Mouse (Mus musculus): ENCODE measurements around the gene Slc38a7. TPM values are rescaled to one million over a fixed set of nuclear protein-coding genes. Genes with fewer than 3 reads are reported as not detected.

Slc38a7 gene
- polyA plus RNA-seq, 1 experiment from 2014 or later, result 29.1 TPM

DNA sequence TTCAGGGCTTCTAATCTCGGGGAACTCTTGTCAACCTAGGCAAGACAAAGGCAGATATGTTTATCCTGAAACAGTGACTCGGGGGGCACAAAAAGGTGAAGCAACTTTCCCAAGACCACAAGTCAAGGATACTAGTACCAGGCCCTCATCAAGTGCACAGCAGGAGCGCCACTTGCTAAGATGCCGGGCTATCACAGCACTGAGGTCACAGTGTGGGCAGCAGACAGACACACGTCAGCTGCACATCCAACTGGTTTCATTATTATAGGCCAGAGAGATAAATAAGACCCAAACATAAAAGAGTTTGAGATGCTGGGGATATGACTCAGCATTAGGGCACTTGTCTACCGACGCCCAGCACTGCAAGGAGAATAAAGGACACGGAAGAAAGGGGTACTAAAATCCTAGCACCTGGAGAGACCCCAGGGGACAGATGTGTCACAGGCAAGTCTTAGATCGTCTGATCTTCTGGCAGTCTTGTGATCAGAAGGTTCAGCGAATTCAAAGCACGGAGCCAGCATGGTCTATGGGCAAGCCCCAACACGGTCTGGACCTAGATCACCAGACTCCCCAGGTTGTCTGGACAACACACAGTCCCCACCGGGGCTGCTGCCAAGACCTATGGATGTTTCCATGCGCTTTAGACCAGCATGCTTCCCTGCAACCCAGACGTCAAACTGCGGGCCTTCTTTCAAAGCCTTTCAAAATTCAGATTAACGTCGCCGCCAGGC, 4.4 kb downstream of the Slc38a7 start:
- in situ Hi-C loops (cut with MboI; ENCODE audit: low pct_unique_long_range_greater_than_20kb), result no loop called here
- DNase-seq (ENCODE audit: low read depth, low spot score) (no peak), ATAC-seq (no peak)
- POLR2A ChIA-PET, result no interaction called here
- CTCF ChIA-PET, result no interaction called here
- TF ChIP-seq CTCF (IDR thresholded peaks at IDR 0.05), result no peak
- H3K27me3 ChIP-seq, result no peaks in the 10 kb centered on the region

DNA sequence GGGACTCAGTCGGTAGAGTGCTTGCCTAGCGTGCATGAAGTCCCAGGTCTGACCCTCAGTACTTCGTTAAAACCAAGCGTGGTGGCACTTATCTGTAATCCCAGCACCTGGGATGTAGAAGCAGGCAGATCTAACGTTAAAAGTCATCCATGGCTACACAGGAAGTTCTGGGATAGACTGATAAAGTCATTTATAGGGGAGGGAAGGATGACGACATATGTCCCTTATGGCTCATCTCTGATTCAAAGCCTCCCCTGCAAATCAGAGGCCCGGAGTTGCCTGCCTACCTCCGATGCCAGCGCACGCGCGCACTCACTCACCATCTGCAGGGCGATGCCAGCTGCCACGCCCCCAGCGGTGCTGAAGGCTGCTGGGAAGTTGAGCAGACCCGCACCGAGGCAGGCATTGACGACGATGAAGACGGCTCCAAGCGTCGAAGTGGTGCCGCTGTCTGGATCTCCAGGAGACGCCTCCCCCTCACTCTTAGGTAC, 5.2 kb downstream of the Slc38a7 start:
- in situ Hi-C loops (cut with MboI; ENCODE audit: low pct_unique_long_range_greater_than_20kb), result no loop called here
- ATAC-seq (no peak), DNase-seq (ENCODE audit: low read depth, low spot score) (no peak)
- TF ChIP-seq CTCF (IDR thresholded peaks at IDR 0.05), result no peak
- ChIA-PET CTCF (no interaction called here), POLR2A (no interaction called here)
- H3K27me3 ChIP-seq, result no peaks in the 10 kb centered on the region

DNA sequence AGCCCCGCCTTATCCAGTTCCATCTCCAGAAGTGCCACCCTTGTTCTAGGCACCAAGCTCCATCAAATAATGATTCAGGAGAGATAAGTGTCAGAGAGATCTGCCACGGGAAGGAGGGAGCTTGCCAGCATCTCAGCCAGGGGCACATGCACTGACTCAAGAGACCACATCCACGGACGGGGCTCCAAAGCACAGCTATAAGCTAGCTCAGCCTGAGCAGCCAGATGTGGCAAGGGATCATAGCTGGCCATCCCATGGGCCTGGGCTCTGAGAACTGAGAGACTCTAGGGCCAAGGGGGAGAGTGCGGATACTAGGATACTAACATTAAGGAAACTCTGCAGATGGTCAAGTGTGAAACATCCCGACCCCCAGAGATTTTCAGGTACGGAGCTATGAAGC, 8.3 kb downstream of the Slc38a7 start:
- CTCF ChIA-PET, result no interaction called here
- no peak for TF ChIP-seq CTCF (IDR thresholded peaks at IDR 0.05)
- POLR2A ChIA-PET, result no interaction called here
- H3K27me3 ChIP-seq, result no peaks in the 10 kb centered on the region
- ATAC-seq, result no peak
- in situ Hi-C loops (cut with MboI; ENCODE audit: low pct_unique_long_range_greater_than_20kb), result no loop called here
- no peak for DNase-seq (ENCODE audit: low read depth, low spot score)

DNA sequence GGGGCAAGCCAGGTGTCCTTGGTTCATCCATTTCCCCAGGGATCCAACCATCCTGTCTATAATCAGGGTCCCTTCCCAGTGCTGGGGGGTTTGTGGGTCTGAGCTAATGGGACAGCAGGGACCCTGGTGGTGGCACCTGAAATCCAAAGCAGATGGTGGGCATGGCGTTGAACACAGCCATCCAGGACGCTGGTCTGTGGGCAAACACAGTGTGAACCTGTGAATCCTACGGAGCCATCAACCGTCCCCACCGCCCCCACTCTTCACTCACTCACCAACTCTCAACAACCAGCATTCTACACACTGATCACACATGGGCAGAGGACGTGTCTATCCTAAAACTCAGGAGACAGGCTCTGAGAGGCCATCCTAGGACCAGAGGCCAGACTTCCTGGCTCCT, 9.4 kb downstream of the Slc38a7 start:
- no peaks in the 10 kb centered on the region for H3K27me3 ChIP-seq
- DNase-seq (ENCODE audit: low read depth, low spot score) (no peak), ATAC-seq (no peak)
- TF ChIP-seq CTCF (IDR thresholded peaks at IDR 0.05), result no peak
- in situ Hi-C loops (cut with MboI; ENCODE audit: low pct_unique_long_range_greater_than_20kb), result no loop called here
- ChIA-PET CTCF (interaction anchor here (1.3 kb wide), 1 partner anchor 71 kb away, joined by 4 read pairs; no protein-coding TSS in a partner anchor), POLR2A (no interaction called here)

DNA sequence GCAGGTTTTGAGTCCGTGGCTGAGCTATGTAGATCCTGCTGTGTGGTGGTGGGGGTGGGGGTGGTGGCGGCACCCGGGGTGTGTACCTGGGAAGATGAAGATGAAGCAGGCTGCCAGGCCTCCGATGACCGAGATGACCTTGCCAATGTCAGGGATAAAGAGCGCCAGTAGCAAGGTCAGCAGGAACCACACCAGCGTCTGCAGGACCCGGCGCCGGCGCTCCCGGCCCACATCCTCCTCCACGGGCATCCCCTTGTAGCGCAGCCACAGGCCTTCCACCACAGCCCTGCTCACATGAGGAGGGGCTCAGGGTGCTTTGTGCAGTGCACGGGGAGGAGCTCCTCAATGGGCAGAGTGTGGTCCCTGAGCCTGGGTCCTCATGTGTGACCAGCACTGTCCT, 11.9 kb downstream of the Slc38a7 start:
- POLR2A ChIA-PET, result no interaction called here
- DNase-seq (ENCODE audit: low read depth, low spot score) (no peak), ATAC-seq (no peak)
- CTCF ChIA-PET, result no interaction called here
- H3K27me3 ChIP-seq, result no peaks in the 10 kb centered on the region
- no peak for TF ChIP-seq CTCF (IDR thresholded peaks at IDR 0.05)
- in situ Hi-C loops (cut with MboI; ENCODE audit: low pct_unique_long_range_greater_than_20kb), result no loop called here

DNA sequence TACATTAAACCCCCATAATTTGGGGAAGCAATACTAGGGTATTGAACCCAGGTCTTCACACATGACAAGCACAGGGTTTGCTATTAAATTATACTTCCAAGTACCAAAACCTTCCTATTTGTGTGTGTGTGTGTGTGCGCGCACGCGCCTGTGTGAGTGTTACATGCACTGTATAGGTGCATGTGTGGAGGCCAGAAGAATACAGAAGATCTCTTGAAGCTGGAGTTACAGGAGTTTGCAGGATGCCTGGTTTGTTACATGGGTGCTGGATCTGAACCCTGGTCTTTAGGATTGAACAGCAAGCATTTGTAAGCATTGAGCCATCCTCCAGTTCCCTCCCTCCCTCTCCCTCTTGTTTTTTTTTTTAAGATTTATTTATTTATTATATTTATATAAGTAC, 14.1 kb downstream of the Slc38a7 start:
- CTCF ChIA-PET, result no interaction called here
- DNase-seq (ENCODE audit: low read depth, low spot score), result no peak
- no peak for ATAC-seq
- H3K27me3 ChIP-seq, result no peaks in the 10 kb centered on the region
- no peak for TF ChIP-seq CTCF (IDR thresholded peaks at IDR 0.05)
- in situ Hi-C loops (cut with MboI; ENCODE audit: low pct_unique_long_range_greater_than_20kb), result loop anchor here (10.0 kb wide), 1 partner anchor 234 kb away; no protein-coding TSS in a partner anchor
- POLR2A ChIA-PET, result no interaction called here

DNA sequence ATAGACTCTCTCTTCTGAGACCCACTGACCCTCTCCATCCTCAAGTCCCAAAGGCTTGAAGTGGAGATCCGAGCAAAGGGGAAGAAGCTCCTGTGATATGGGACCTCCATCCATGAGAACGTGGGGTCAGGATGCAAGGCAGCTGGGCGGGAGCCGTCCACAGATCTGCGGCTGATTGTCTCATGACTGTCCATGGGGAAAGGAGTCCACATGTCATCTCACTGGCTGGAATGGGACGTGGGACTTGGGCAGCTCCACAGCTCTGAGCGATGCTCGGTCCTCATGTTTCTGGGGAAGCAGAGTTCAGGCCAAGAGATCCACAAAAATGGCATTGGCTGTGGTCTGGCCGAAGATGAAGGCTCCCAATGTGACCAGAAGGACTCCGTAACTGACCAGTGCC, 16.1 kb downstream of the Slc38a7 start:
- ChIA-PET CTCF (interaction anchor here (1.2 kb wide), 1 partner anchor 15 kb away, joined by 3 read pairs; no protein-coding TSS in a partner anchor), POLR2A (no interaction called here)
- DNase-seq (ENCODE audit: low read depth, low spot score) (no peak), ATAC-seq (no peak)
- in situ Hi-C loops (cut with MboI; ENCODE audit: low pct_unique_long_range_greater_than_20kb), result loop anchor here (10.0 kb wide), 1 partner anchor 232 kb away; no protein-coding TSS in a partner anchor
- no peak for TF ChIP-seq CTCF (IDR thresholded peaks at IDR 0.05)
- no peaks in the 10 kb centered on the region for H3K27me3 ChIP-seq

DNA sequence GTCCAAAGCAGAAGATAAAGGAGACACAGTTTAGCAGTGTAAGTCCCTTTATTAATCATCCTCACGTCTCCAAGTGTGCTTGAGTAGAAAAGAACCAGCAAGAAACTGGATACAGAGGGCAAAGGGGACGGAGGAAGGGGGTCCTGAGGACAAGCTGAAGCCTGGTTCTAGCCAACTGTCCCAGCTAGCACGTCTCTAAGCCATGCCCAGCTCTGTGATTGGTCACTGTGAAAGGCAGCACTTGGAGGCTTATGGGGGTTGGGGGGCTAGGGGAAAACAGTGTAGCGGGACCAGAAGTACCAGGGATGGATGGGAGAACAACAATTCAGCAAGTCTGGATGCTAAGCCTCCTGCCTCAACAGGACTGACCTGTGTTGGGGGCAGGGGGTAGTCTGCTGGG, 17.4 kb downstream of the Slc38a7 start:
- in situ Hi-C loops (cut with MboI; ENCODE audit: low pct_unique_long_range_greater_than_20kb), result loop anchor here (10.0 kb wide), 1 partner anchor 231 kb away; no protein-coding TSS in a partner anchor
- no peak for DNase-seq (ENCODE audit: low read depth, low spot score)
- ATAC-seq, result no peak
- TF ChIP-seq CTCF (IDR thresholded peaks at IDR 0.05), result no peak
- ChIA-PET CTCF (no interaction called here), POLR2A (no interaction called here)
- no peaks in the 10 kb centered on the region for H3K27me3 ChIP-seq

DNA sequence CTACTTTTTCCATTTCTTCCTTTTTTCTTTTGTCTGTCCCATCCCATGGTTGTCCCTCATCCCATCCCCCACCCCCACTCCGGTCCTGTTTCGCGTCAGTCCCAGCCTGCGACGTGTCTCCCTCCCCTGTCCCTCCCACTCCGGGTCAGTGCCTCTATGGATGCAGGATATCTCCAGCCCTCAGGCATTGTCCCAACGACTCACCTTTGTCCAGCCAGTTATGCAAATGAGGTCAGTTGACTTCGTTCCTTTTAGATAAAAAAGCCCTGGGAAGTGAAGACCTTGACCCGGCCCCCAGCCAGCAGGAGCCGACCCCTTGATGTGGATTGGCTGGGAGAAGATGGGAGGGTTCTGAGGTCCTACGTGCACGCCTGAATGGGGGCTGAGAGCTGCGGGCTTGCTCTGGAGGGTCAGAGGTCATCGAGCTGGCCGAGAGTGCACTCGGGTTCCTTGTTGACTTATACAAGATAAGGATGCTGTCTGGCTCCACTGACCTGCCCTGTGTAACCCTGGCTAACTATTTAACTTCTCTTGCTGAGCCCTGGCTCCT, 19.8 kb downstream of the Slc38a7 start:
- in situ Hi-C loops (cut with MboI; ENCODE audit: low pct_unique_long_range_greater_than_20kb), result loop anchor here (10.0 kb wide), 1 partner anchor 229 kb away; no protein-coding TSS in a partner anchor
- ATAC-seq, result no peak
- TF ChIP-seq CTCF (IDR thresholded peaks at IDR 0.05), result no peak
- CTCF ChIA-PET, result interaction anchor here (0.8 to 1.3 kb wide), 4 partner anchors 15 to 234 kb away, joined by 3 to 5 read pairs (median 3); partner anchors contain the start of gene Setd6
- no peaks in the 10 kb centered on the region for H3K27me3 ChIP-seq
- DNase-seq (ENCODE audit: low read depth, low spot score), result no peak
- POLR2A ChIA-PET, result no interaction called here

DNA sequence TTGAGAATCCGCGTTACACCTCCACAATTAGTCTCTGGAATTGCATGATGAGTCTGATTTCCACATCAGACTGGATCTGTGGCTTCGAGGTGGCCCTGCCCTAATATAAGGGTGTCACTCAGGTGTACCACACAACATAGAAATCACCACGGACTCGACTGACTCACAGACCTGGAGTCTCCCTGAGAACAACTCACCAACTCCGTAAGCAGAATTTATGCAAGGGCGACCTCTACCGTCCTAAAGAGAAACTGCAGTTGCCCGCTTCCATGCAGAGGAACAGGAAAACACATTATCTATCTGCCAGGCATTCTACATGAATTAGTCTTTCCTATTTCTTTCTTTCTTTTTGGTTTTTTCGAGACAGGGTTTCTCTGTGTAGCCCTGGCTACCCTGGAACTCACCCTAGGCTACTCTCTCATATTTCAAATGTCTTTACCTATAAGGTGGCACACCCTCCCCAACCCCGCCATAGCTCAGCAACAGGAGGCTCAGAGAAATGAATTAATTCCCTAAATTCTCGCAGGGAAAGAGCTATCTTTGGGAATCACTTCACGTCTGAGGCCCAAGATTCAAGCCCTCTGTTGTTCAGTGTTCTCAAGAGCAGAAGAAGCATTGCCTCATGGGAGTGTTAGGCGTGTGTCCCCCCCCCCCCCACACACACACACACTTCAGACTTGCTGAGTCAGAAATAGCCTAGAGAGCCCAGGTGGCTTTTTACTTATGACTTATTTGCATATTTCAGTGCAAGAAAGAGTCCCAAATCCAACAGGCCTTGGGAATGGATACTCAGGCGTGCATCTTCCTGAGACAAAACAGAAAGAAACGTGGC, 20.5 kb downstream of the Slc38a7 start:
- ChIA-PET CTCF (interaction anchor here (0.8 to 1.3 kb wide), 4 partner anchors 14 to 233 kb away, joined by 3 to 5 read pairs (median 3); partner anchors contain the start of gene Setd6), POLR2A (no interaction called here)
- peak; percentile 82 for ATAC-seq
- no peaks in the 10 kb centered on the region for H3K27me3 ChIP-seq
- in situ Hi-C loops (cut with MboI; ENCODE audit: low pct_unique_long_range_greater_than_20kb), result loop anchor here (10.0 kb wide), 1 partner anchor 228 kb away; no protein-coding TSS in a partner anchor
- peak; percentile 84 for TF ChIP-seq CTCF (IDR thresholded peaks at IDR 0.05)
- DNase-seq (ENCODE audit: low read depth, low spot score), result peak; percentile 35
